Mouse (Mus musculus): ENCODE data around the gene Usf2.

DNA sequence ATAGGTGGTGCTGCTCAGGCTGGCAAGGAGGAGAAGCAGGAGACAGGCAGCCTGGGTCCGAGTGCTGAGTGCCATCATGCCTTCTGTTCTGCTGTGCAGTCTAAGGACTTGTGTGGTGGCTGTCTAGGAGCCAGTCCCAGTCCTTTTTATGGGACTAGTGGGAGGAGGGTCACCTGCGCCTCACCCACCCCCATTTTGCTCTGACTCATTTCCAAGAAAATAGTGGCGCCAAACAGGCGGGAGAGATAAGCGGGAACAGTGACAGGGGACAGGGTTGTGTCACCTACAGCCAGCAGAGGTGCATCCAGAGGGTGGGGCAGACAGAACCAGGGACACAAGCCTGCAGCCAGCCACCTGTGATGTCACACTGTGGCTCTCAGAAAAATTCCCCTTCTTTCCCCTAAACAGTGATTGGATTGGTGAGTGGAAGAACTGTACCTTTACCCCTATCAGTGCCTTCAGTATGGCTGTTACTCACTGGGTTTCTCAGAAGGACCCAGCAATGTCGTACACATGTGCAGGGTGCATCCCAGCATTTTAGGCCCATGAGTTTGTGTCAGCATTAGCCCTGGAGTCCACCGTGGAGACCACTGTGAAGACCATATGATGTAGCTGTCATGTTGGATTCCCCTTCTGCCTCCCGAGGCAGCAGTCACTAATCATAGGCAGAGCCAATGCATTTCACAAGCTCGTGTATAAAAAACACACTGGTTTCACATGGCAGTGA is 12.5 kb downstream of the Usf2 start, which contains the start of gene Hamp:
- no peak for TF ChIP-seq TAL1 (IDR thresholded peaks at IDR 0.05; ENCODE audit: low read length)
- no peak for TF ChIP-seq GATA1 (IDR thresholded peaks at IDR 0.05; ENCODE audit: low read length)
